Mouse (Mus musculus) liver, adult 2 months (tissue): ENCODE data around the gene Gse1. TPM values are rescaled to one million over a fixed set of nuclear protein-coding genes. Genes with fewer than 3 reads are reported as not detected.

Experiments
- DNase-seq: peaks from one replicate; pipeline ENCODE4 v3.0.0-alpha.2; 2011; ENCODE audit warnings: low read depth, low spot score; ENCODE audit errors: extremely low read depth
- H3K27ac ChIP-seq: fragments of 200-500 bp; replicated peaks from 2 replicates; pipeline ENCODE4 v1.5.1; 2012; ENCODE audit warnings: low read depth, mild to moderate bottlenecking, control low read depth, inconsistent platforms, low read length; ENCODE audit not compliant: insufficient read depth
- H3K27me3 ChIP-seq: fragments of 200-500 bp; 2 replicates; pipeline ENCODE4 v1.6.1; 2012; ENCODE audit warnings: mild to moderate bottlenecking, moderate library complexity, low read length, inconsistent platforms; ENCODE audit not compliant: control insufficient read depth, insufficient read depth
- H3K36me3 ChIP-seq: fragments of 200-500 bp; 2 replicates; pipeline ENCODE4 v1.6.1; 2012; ENCODE audit warnings: low read length, inconsistent platforms; ENCODE audit not compliant: control insufficient read depth, insufficient read depth
- H3K4me1 ChIP-seq: fragments of 200-500 bp; 2 replicates; pipeline ENCODE4 v1.6.1; 2011; ENCODE audit warnings: low read length; ENCODE audit not compliant: control insufficient read depth, insufficient read depth
- H3K4me3 ChIP-seq: fragments of 200-500 bp; 2 replicates; pipeline ENCODE4 v1.5.1; 2011; ENCODE audit warnings: low read depth, mild to moderate bottlenecking, control low read depth, low read length, moderate library complexity; ENCODE audit not compliant: insufficient read depth
- H3K79me2 ChIP-seq: fragments of 200-500 bp; 2 replicates; pipeline ENCODE4 v1.6.1; 2012; ENCODE audit warnings: inconsistent platforms, mild to moderate bottlenecking, low read length, moderate library complexity; ENCODE audit not compliant: control insufficient read depth, insufficient read depth
- H3K9ac ChIP-seq: fragments of 200-500 bp; 2 replicates; pipeline ENCODE4 v1.6.1; 2012; ENCODE audit warnings: low read depth, mild to moderate bottlenecking, control low read depth, inconsistent platforms, low read length
- CTCF ChIP-seq: fragments of 200-500 bp; IDR thresholded peaks from 2 replicates; pipeline ENCODE4 v1.5.1; 2011; ENCODE audit warnings: low read depth, low read length, control low read depth
- POLR2A ChIP-seq: fragments of 200-500 bp; IDR thresholded peaks from 2 replicates; pipeline ENCODE4 v1.6.1; 2011; ENCODE audit warnings: low read length, control low read depth; ENCODE audit not compliant: insufficient read depth; ENCODE audit errors: extremely low read depth
- WGBS: fragments of 180-500 bp; shearing (Covaris S2); methylation state at CpG from one replicate; pipeline ENCODE4 v1.1.7; 2018; 5-methylcytosine and 5-hydroxymethylcytosine counted together
- polyA plus RNA-seq: library from polyadenylated mRNA; depleted of rRNA; stranded (reverse); fragments of >200 nt; gene quantifications from 2 replicates; pipeline ENCODE4 v1.2.3, GENCODE M21; 2012
- total RNA-seq: library from RNA; depleted of rRNA; stranded (reverse); fragments of >200 nt; gene quantifications from 2 replicates; pipeline ENCODE4 v1.2.3, GENCODE M21; 2014

Gene Gse1
- total and polyA plus RNA-seq, 2 experiments: 2.6 to 10.0 TPM

GRCm38 (mm10) chr8:120225421-120226151 is 2.7 kb upstream of the Gse1 start:
- 76% methylated on average over 10 of the region's 10 CpGs for WGBS
- 0 out of 2 replicates have a peak, but pooled peaks cover 4% of the 10 kb centered on the region for H3K4me1 ChIP-seq
- TF ChIP-seq POLR2A: no peak
- TF ChIP-seq CTCF: no peak

GRCm38 (mm10) chr8:120226700-120227577 is 1.3 kb upstream of the Gse1 start:
- no peaks in the 10 kb centered on the region for H3K79me2 ChIP-seq
- H3K4me3 ChIP-seq: no peak overlapping the region
- 84% methylated on average over 5 of the region's 5 CpGs for WGBS
- H3K27ac ChIP-seq: no peak overlapping the region
- H3K9ac ChIP-seq: no peak overlapping the region
- H3K4me1 ChIP-seq: 0 out of 2 replicates have a peak, but pooled peaks cover 4% of the 10 kb centered on the region
- H3K36me3 ChIP-seq: no peaks in the 10 kb centered on the region
- peaks cover 4% of the 10 kb centered on the region for H3K27me3 ChIP-seq
- TF ChIP-seq CTCF: no peak
- TF ChIP-seq POLR2A: no peak
- DNase-seq: no peak

More at GRCm38 (mm10) chr8:120225421-120226151, 2.7 kb upstream of the Gse1 start:
- Histone ChIP-seq H3K9ac (no peak overlapping the region), H3K79me2 (no peaks in the 10 kb centered on the region), H3K4me3 (no peak overlapping the region), H3K36me3 (no peaks in the 10 kb centered on the region), H3K27ac (no peak overlapping the region), H3K27me3 (peaks cover 4% of the 10 kb centered on the region)
- no peak for DNase-seq

- Histone ChIP-seq H3K4me1 (0 out of 2 replicates have a peak, but pooled peaks cover 4% of the 10 kb centered on the region), H3K4me3 (no peak overlapping the region), H3K79me2 (no peaks in the 10 kb centered on the region), H3K9ac (no peak overlapping the region), H3K27me3 (peaks cover 4% of the 10 kb centered on the region), H3K36me3 (no peaks in the 10 kb centered on the region), H3K27ac (no peak overlapping the region)
- TF ChIP-seq POLR2A: no peak
- TF ChIP-seq CTCF: no peak
- no peak for DNase-seq
Measured at GRCm38 (mm10) chr8:120227578-120227876, 729 bp upstream of the Gse1 start.

- no peak overlapping the region for H3K27ac ChIP-seq
- H3K4me1 ChIP-seq: 0 out of 2 replicates have a peak, but pooled peaks cover 4% of the 10 kb centered on the region
- peak overlapping the region; percentile 65 for H3K4me3 ChIP-seq
- TF ChIP-seq CTCF: no peak
- no peak for TF ChIP-seq POLR2A
- H3K9ac ChIP-seq: peak overlapping the region; percentile 88
- H3K36me3 ChIP-seq: no peaks in the 10 kb centered on the region
- no peak for DNase-seq
- peaks cover 4% of the 10 kb centered on the region for H3K27me3 ChIP-seq
- WGBS: 2% methylated on average over 120 of the region's 125 CpGs
- H3K79me2 ChIP-seq: no peaks in the 10 kb centered on the region
Measured at GRCm38 (mm10) chr8:120228781-120229573, 721 bp downstream of the Gse1 start.

GRCm38 (mm10) chr8:120229574-120229916 is 1.3 kb downstream of the Gse1 start:
- Histone ChIP-seq H3K4me3 (peak overlapping the region; percentile 65; the same call in 1 of the 2 replicates), H3K27ac (no peak overlapping the region), H3K79me2 (no peaks in the 10 kb centered on the region), H3K4me1 (0 out of 2 replicates have a peak, but pooled peaks cover 4% of the 10 kb centered on the region), H3K27me3 (peaks cover 4% of the 10 kb centered on the region), H3K36me3 (no peaks in the 10 kb centered on the region), H3K9ac (no peak overlapping the region)
- no peak for DNase-seq
- 6% methylated on average over 22 of the region's 22 CpGs for WGBS
- no peak for TF ChIP-seq CTCF
- TF ChIP-seq POLR2A: no peak
